Mouse (Mus musculus) stomach, embryonic 14.5 days (tissue): ENCODE results near the gene Ccdc18. TPM values are rescaled to one million over a fixed set of nuclear protein-coding genes. Genes with fewer than 3 reads are reported as not detected.
"Not testable (repeated sequence)": the region's sequence is repeated elsewhere in the genome, so short reads cannot be mapped to it uniquely, and the experiment has no call there.

ENCODE experiments used
- ATAC-seq: fragments of 200-750 bp; cut with Nextera tagmentation; 2 replicates; pipeline ENCODE4 v1.8.0; 2017; ENCODE audit warnings: low read depth, moderate TSS enrichment; ENCODE audit not compliant: insufficient number of reproducible peaks, insufficient read depth, low FRiP score
- H3K27ac ChIP-seq: fragments of 300-500 bp; sonication (generic); 2 replicates; pipeline ENCODE4 v1.5.1; 2014; ENCODE audit warnings: mild to moderate bottlenecking, low read length, moderate library complexity, mixed read lengths
- H3K27me3 ChIP-seq: fragments of 300-500 bp; sonication (generic); 2 replicates; pipeline ENCODE4 v1.6.1; 2014; ENCODE audit warnings: low read length, control low read depth, mixed read lengths; ENCODE audit not compliant: control insufficient read depth, insufficient read depth
- H3K36me3 ChIP-seq: fragments of 300-500 bp; sonication (generic); 2 replicates; pipeline ENCODE4 v1.6.1; 2014; ENCODE audit warnings: mild to moderate bottlenecking, control low read depth, low read length, moderate library complexity, mixed read lengths; ENCODE audit not compliant: control insufficient read depth, insufficient read depth
- H3K4me1 ChIP-seq: fragments of 300-500 bp; sonication (generic); 2 replicates; pipeline ENCODE4 v1.6.1; 2014; ENCODE audit warnings: low read length, control low read depth, mixed read lengths; ENCODE audit not compliant: control insufficient read depth, insufficient read depth
- H3K4me2 ChIP-seq: fragments of 300-500 bp; sonication (generic); replicated peaks from 2 replicates; pipeline ENCODE4 v1.6.1; 2014; ENCODE audit warnings: low read depth, low read length, control low read depth
- H3K4me3 ChIP-seq: fragments of 300-500 bp; sonication (generic); 2 replicates; pipeline ENCODE4 v1.5.1; 2014; ENCODE audit warnings: low read depth, low read length, control low read depth
- H3K9ac ChIP-seq: fragments of 300-500 bp; sonication (generic); replicated peaks from 2 replicates; pipeline ENCODE4 v1.6.1; 2014; ENCODE audit warnings: low read depth, mild to moderate bottlenecking, control low read depth, low read length, moderate library complexity, mixed read lengths
- H3K9me3 ChIP-seq: fragments of 300-500 bp; sonication (generic); 2 replicates; pipeline ENCODE4 v1.6.1; 2016; ENCODE audit warnings: low read depth, low read length, control low read depth; ENCODE audit not compliant: control insufficient read depth
- WGBS: fragments of 180-500 bp; shearing (Covaris S2); extraction: QIAGEN DNeasy Blood & Tissue Kit; methylation state at CpG from one replicate; pipeline ENCODE4 v1.1.7; 2014; 5-methylcytosine and 5-hydroxymethylcytosine counted together
- polyA plus RNA-seq: library from polyadenylated mRNA; unstranded; fragments of >200 nt; fragmentation: Nextera tagmentation; extraction: Ambion mirVana; gene quantifications from 2 replicates; pipeline ENCODE4 v1.2.1, GENCODE M21; 2014

Ccdc18 gene
- polyA plus RNA-seq, 1 experiment from 2014 or later = 12.3 TPM

GRCm38 (mm10) chr5:108268127-108269062 lies 135.7 kb downstream of the Ccdc18 start, which contains the start of gene Dr1:
Gene Dr1 (plus strand): TSS chr5:108268897.
- H3K36me3 ChIP-seq = no peaks in the 10 kb centered on the region
- under 1% methylated on average over 53 of the region's 55 CpGs for WGBS
- H3K9ac ChIP-seq = peak within 1 kb of the TSS; percentile 88
- peak within 1 kb of the TSS; percentile 97 for H3K27ac ChIP-seq
- H3K4me1 ChIP-seq = peaks cover 12% of the 10 kb centered on the region
- H3K27me3 ChIP-seq = no peaks in the 10 kb centered on the region
- H3K4me3 ChIP-seq = peak within 1 kb of the TSS; percentile 94
- no peaks in the 10 kb centered on the region for H3K9me3 ChIP-seq
- peak within 1 kb of the TSS; percentile 76 for H3K4me2 ChIP-seq
- peak; percentile 96 for ATAC-seq

- Histone ChIP-seq H3K9ac (peak overlapping the region; percentile 88), H3K36me3 (0 out of 2 replicates have a peak, but pooled peaks cover 3% of the 10 kb centered on the region), H3K27me3 (no peaks in the 10 kb centered on the region), H3K4me2 (peak overlapping the region; percentile 76), H3K4me3 (peak overlapping the region; percentile 94), H3K27ac (peak overlapping the region; percentile 97), H3K9me3 (no peaks in the 10 kb centered on the region), H3K4me1 (peaks cover 12% of the 10 kb centered on the region)
- under 1% methylated on average over 43 of the region's 44 CpGs for WGBS
- ATAC-seq = peak; percentile 73; the same call in 1 of the 2 replicates
Measured at GRCm38 (mm10) chr5:108269063-108269810, 136.6 kb downstream of the Ccdc18 start.

GRCm38 (mm10) chr5:108269811-108270151 lies 137.1 kb downstream of the Ccdc18 start:
- H3K36me3 ChIP-seq = 0 out of 2 replicates have a peak, but pooled peaks cover 3% of the 10 kb centered on the region
- H3K9ac ChIP-seq = peak overlapping the region; percentile 88
- no peak overlapping the region for H3K27ac ChIP-seq
- 6% methylated on average over 7 of the region's 7 CpGs for WGBS
- peak overlapping the region; percentile 94 for H3K4me3 ChIP-seq
- no peak for ATAC-seq
- no peaks in the 10 kb centered on the region for H3K9me3 ChIP-seq
- H3K4me1 ChIP-seq = peaks cover 12% of the 10 kb centered on the region
- peak overlapping the region; percentile 76 for H3K4me2 ChIP-seq
- H3K27me3 ChIP-seq = no peaks in the 10 kb centered on the region

GRCm38 (mm10) chr5:108270415-108270814 lies 137.7 kb downstream of the Ccdc18 start:
- H3K9me3 ChIP-seq = no peaks in the 10 kb centered on the region
- no peak for ATAC-seq
- peak overlapping the region; percentile 88 for H3K9ac ChIP-seq
- H3K36me3 ChIP-seq = peaks cover 6% of the 10 kb centered on the region; the same call in 1 of the 2 replicates
- peak overlapping the region; percentile 94 for H3K4me3 ChIP-seq
- WGBS = 25% methylated on average over 9 of the region's 9 CpGs
- H3K4me1 ChIP-seq = peaks cover 12% of the 10 kb centered on the region
- H3K4me2 ChIP-seq = peak overlapping the region; percentile 76
- H3K27ac ChIP-seq = no peak overlapping the region
- no peaks in the 10 kb centered on the region for H3K27me3 ChIP-seq

- not testable (repeated sequence) for ATAC-seq, H3K9ac ChIP-seq, H3K36me3 ChIP-seq, H3K9me3 ChIP-seq, H3K27ac ChIP-seq, H3K4me3 ChIP-seq, H3K27me3 ChIP-seq
- peaks cover 12% of the 10 kb centered on the region for H3K4me1 ChIP-seq
- H3K4me2 ChIP-seq = peak overlapping the region; percentile 76
- WGBS = 91% methylated on average over 6 of the region's 6 CpGs
Measured at GRCm38 (mm10) chr5:108271345-108271744, 138.7 kb downstream of the Ccdc18 start.

Other genes with a start within 250 kb of the Ccdc18 start
- gene Rpl5, start 232.4 kb upstream of the Ccdc18 start, polyA plus RNA-seq = 68.7 and 74.2 TPM in 2 replicates
- 29.1 and 31.9 TPM in 2 replicates for gene Fam69a, start 145.8 kb upstream of the Ccdc18 start, polyA plus RNA-seq
- gene Mtf2, start 67.2 kb upstream of the Ccdc18 start, polyA plus RNA-seq = 92.0 and 95.0 TPM in 2 replicates
- 37.0 and 41.0 TPM in 2 replicates for gene Tmed5, start 255 bp upstream of the Ccdc18 start, polyA plus RNA-seq
- gene Dr1, start 136.0 kb downstream of the Ccdc18 start, polyA plus RNA-seq = 39.0 and 42.8 TPM in 2 replicates
- gene Pigg, start 179.7 kb downstream of the Ccdc18 start, polyA plus RNA-seq = 3.1 and 3.8 TPM in 2 replicates
- gene Gm42517, start 235.0 kb downstream of the Ccdc18 start, polyA plus RNA-seq = not detected in 2 replicates